Mouse (Mus musculus): Measurements from ENCODE around the gene Wipi1.

- TF ChIP-seq POLR2A (IDR thresholded peaks at IDR 0.05; ENCODE audit: insufficient read depth, low read length) = no peak
- no peak for TF ChIP-seq CTCF (IDR thresholded peaks at IDR 0.05; ENCODE audit: low read depth, low read length)
- no peak for TF ChIP-seq EP300 (IDR thresholded peaks at IDR 0.05; ENCODE audit: insufficient read depth, low read depth, low read length)
Observed at GRCm38 (mm10) chr11:109554443-109554842, 57.3 kb downstream of the Wipi1 start.
